Mouse (Mus musculus): ENCODE data around the gene Cpe. TPM values are rescaled to one million over a fixed set of nuclear protein-coding genes. Genes with fewer than 3 reads are reported as not detected.

Cpe gene
- total RNA-seq, 2 experiments from 2014 or later: 2,160 to 2,285 TPM

DNA sequence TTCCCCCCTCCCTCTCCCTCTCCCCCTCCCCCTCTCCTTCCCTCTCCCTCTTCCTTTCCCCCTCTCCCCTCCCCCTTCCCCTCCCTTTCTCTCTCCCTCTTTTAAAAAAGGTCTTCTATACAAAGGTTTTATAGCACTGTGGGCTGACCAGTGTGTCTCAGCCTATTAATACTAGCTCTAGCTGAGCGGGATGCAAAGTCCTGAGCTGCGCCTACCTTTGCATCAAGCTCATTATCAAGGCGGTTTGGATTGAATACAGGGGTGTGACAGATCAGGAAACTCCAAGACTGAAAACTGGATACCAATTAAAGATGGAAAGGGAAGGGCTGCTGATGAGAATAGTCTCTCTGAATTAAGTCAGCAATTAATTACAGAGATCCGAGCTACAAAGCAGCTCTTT lies 94.6 kb downstream of the Cpe start:
- intact Hi-C loops (cut with DNase I): no loop called here
- no peak for DNase-seq (ENCODE audit: low spot score in 2 of 2)

DNA sequence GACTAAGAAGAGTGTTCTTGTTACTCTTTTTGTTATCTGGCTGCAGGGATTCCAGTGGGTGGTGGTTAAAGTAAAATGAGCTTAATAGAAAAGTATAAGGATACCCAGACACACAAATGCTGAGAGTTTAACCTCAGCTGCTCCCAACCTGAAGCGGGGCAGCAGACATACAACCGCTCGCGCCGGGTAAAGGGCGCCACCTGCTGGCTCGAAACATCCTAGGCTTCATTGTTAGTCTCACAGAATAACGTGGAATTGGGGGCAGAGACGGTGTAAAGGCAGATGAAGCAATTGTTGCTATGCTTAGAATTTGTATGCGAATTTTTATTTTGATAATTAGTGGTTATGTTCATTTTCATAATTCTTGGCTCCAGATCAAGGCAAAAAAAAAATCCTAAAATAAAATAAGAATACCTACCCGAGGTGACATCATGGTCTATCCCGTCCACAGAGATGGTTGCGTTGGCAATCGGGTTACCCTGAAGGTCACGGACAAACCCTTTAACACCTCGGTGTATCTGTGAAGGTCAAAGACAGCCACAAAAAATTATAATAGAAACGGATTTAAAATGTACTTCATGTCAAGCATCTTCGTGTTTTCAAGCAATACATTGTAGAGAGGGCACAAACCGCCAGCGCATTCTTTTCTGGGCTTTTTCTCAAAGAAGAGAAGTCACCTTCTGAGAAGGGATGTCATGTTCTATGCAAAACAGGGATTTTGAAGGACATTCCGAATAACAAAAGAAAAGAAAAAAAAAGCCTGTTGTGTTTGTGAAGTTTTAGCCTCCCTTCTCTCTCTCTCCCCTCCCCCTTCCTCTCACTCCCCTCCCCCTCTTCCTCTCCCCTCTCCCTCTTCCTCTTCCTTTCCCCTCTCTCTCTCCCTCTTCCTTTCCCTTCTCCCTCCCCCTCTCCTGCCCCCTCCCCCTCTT lies 95.5 kb downstream of the Cpe start:
- peak; percentile 39 to 64 for DNase-seq (ENCODE audit: low spot score in 2 of 2)
- intact Hi-C loops (cut with DNase I): no loop called here

DNA sequence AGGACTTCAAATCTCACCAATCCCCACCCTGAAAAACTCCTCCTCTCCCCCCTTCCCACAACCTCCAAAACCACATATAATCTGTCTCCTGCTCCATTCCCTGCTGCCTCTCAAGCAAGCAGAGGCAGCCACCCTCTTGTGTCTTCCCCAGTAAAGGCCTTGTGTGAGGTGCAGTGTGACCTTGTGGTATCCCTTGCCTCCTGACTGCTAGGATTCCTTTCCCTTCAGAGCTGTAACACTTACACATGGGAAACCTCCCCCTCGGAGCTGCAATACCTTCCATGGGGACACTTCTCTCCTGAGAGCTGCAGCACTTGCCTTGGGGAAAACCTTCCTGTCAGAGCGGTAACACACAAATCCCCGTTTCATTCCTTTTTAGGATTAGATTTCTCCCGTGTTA lies 96.5 kb downstream of the Cpe start:
- no peak for DNase-seq (ENCODE audit: low spot score in 2 of 2)
- intact Hi-C loops (cut with DNase I): no loop called here

GRCm38 (mm10) chr8:64590456-64590855 lies 102.4 kb downstream of the Cpe start:
- intact Hi-C loops (cut with DNase I): no loop called here
- no peak for DNase-seq (ENCODE audit: low spot score in 2 of 2)

- intact Hi-C loops (cut with DNase I): no loop called here
- DNase-seq (ENCODE audit: low spot score in 2 of 2): no peak
These were observed 110.0 kb downstream of the Cpe start for GRCm38 (mm10) chr8:64582887-64583286.

- DNase-seq (ENCODE audit: low spot score in 2 of 2): no peak
- intact Hi-C loops (cut with DNase I): no loop called here
These were observed 114.6 kb downstream of the Cpe start for GRCm38 (mm10) chr8:64578221-64578620.

DNA sequence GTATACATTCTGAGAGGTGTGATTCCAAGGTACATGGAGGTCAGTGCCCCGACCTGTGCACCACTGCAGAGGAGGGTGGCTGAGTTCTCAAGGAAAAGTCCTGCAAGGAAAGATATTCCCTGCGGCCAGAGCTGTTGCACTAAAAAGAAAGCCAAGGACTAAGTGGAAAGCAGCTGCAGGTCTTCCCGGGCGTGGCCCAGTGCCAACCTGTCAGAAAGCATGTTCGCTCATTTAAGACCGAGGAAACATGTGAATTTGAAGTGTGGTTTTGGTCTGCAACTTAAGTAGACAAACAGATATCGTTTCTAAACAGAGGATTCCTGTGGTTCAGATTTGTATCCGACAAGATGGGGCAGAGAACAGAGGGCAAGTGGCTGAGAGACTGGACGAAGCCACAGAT lies 117.9 kb downstream of the Cpe start:
- intact Hi-C loops (cut with DNase I): no loop called here
- DNase-seq (ENCODE audit: low spot score in 2 of 2): no peak

- DNase-seq (ENCODE audit: low spot score in 2 of 2): no peak
- intact Hi-C loops (cut with DNase I): loop anchor here (1.0 to 10.0 kb wide), 2 partner anchors 343 to 524 kb away; partner anchors contain the start of gene Tll1
These were observed 144.6 kb downstream of the Cpe start for GRCm38 (mm10) chr8:64548054-64548850.

DNA sequence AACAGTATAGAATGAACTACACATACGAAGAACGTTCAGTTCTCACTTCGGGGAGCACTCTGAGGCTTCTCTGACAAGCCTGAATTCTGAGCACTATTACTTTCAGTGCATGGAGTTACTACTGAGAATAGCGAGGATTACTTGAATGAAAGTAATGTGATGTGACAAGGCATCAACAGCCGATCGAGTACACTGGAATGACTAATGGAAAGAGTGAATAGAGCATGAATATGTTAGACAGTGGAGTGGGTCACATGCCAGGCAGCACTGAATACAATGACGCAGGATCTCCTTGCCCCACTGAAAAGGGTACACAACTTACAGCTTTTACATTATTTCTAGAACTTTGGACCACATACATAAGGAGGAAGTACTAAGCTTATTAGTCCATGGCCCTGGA lies 149.4 kb downstream of the Cpe start:
- intact Hi-C loops (cut with DNase I): loop anchor here (10.0 kb wide), 1 partner anchor 339 kb away; the partner anchor contains the start of gene Tll1
- DNase-seq (ENCODE audit: low spot score in 2 of 2): no peak

Other genes starting within 250 kb of the Cpe start
- 10 to 100 TPM; 87.9 to 94.2 TPM for gene Msmo1, start 40.7 kb upstream of the Cpe start, total RNA-seq (2021)
- 100 to 1,000 TPM; 166 to 172 TPM for gene Klhl2, start 157.0 kb upstream of the Cpe start, total RNA-seq (2021)

Measured in left cerebral cortex, postnatal 36 days (tissue).